Mouse (Mus musculus): ENCODE data around the gene Plekha6.

Gene Plekha6

DNA sequence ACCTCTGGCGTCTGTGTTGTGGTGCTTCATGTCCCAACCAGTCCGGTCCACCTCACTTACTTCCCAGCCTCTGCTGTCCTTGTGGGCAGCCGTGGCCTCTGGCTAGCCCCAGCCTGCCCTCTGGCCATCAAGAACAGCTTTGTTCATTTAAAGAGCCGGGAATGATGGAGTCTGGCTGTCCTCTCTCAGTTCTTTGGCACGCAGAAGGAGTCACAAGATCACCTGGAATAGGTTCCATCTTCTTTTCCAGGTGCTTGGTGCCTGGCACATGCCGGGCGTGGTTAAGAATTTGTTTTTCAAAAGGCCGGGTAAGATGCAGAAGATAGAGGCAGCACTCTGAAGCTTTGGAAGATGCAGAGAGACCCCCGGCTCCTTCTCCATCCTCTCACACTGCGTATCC lies 51.7 kb downstream of the Plekha6 start:
- DNase-seq, result no peak

GRCm38 (mm10) chr1:133217031-133217430 lies 53.0 kb downstream of the Plekha6 start:
- no peak for DNase-seq

DNA sequence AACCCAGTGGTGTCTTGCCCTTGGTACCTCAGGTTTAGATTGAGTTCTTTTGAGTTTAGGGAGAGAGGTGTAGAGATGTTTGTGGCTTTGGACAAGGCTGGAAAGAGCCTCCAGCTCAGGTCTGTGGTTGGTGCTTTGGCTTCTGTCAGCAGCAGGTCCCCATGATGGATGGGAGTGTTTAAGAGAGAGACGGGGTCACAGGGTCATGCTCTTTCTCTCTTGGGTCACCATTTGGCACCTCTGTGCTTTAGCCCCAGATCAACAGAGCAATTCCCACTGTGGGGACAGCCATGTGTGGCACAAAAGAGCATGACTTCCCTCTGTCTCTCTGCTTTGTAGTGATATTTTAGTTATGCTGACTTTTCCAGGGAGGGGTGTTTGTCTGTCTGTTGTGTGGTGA lies 55.1 kb downstream of the Plekha6 start:
- DNase-seq, result no peak

- DNase-seq, result no peak
These were observed 57.4 kb downstream of the Plekha6 start for GRCm38 (mm10) chr1:133221459-133221858.

- peak; percentile 43 to 61 for DNase-seq
These were observed 58.5 kb downstream of the Plekha6 start for GRCm38 (mm10) chr1:133222445-133222995.

- no peak for DNase-seq
These were observed 60.7 kb downstream of the Plekha6 start for GRCm38 (mm10) chr1:133224674-133225073.

- no peak for DNase-seq
These were observed 61.1 kb downstream of the Plekha6 start for GRCm38 (mm10) chr1:133225137-133225536.

GRCm38 (mm10) chr1:133225561-133225960 lies 61.6 kb downstream of the Plekha6 start:
- no peak for DNase-seq

- DNase-seq, result peak; percentile 69 to 82
These were observed 62.1 kb downstream of the Plekha6 start for GRCm38 (mm10) chr1:133225963-133226660.

DNA sequence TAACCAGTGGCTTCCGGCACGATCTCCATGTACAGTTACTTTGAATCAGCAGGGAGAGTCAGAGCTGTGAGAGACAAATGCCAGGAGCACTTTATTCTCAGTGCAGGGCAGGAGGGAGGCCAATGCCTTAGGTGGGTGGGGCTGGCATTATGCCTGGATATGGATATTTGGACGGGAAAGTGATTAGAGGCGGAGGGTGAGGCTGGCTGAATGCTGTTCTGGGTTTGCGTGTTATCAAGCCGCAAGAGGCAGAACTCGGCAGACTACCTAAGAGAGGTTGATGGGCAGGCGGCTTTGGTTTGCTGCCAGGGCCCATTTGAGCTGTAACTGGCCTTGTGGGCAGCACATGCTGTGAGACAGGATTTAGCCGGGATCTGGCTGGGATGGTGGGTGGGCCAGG lies 62.9 kb downstream of the Plekha6 start:
- peak in 1 of 2 experiments; percentile 54 for DNase-seq

GRCm38 (mm10) chr1:133227378-133227777 lies 63.4 kb downstream of the Plekha6 start:
- no peak for DNase-seq

DNA sequence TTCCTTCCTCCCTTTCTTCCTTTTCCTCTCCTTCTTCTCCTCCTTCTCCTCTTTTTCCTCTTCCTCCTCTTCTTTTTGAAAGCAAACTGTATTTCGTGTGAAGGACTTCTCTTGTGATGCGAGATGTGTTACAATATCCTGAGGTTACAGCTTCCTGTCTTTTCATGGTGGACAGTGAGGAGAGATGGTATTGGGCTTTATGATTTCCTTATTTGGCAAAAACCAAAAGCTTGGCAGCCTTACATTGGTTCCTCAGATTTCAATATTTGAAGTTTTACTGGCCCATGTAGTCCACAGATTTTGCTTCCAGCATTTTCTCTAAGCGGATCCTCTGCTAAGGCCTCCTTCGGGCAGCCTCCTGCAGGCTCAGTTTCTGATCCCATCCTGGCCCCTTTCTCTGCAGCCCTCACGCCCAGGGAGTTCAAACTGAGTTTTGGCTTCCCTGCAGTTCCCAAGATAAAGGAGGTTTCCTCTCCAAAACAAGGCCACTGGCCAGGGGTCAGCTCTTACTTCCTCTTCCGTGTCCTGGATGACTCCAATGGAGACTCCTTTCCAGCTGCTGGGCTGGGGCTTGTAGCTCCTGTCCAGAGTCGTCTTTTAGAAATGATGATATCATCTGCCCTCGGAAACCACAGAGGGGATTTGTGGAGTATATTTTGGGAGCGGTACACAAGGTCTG lies 64.9 kb downstream of the Plekha6 start:
- peak; percentile 54 to 68 for DNase-seq

DNA sequence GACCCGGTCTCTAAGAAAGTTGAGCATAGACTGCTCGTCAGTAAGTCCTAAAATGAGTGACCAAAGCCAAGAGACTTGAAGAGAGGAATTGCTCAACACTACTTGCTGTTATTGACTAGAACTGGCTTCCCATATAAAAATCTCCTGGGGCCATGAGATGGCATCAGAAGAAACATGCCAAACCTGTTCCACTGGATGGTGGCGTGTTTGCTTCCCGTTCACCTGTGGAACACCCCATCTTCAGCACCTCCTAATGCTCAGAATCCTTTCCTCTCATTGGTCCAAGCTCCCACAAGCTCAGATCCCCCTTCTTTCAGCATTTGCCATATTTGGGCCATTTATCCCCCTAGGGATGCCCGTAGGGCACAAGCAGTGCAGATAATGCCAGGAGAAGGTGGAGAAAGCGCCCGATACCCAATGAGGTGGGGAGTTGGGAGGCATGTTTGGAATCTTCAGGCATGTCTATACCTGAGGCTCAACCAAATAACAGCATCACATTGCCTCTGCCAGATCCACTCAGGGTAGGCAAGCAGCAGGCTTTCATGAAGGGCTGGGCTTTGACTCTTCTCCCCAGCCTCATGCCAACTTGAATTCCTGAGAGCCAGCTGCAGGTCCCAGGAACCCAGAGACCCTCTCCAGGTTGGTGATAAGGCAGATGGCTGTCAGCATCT lies 67.6 kb downstream of the Plekha6 start:
- no peak for DNase-seq

DNA sequence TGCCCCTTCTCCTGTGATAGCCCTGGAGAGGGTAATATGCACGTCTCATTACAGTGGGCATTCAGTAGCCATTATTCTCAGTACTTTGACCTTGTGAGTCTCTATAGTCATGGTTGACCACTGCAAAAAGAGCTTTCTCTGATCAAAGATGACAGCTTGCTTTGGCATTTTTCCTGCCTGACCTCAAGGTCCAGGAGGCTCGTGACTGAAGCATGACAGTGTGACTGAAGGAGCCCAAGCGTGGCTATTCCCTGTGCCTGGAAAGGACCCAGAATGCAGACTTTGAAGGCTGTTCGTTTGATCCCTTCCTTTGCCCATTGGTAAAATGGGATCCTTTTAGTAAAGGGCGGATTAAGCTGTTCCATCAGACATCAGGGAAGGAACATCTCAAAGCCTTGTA lies 71.9 kb downstream of the Plekha6 start:
- peak in 1 of 2 experiments; percentile 56 for DNase-seq

- DNase-seq, result peak; percentile 61 to 77
These were observed 72.9 kb downstream of the Plekha6 start for GRCm38 (mm10) chr1:133236693-133237440.

- DNase-seq, result peak; percentile 69 to 81
These were observed 73.7 kb downstream of the Plekha6 start for GRCm38 (mm10) chr1:133237670-133238069.

- peak in 1 of 2 experiments; percentile 64 for DNase-seq
These were observed 75.3 kb downstream of the Plekha6 start for GRCm38 (mm10) chr1:133239121-133239812.

DNA sequence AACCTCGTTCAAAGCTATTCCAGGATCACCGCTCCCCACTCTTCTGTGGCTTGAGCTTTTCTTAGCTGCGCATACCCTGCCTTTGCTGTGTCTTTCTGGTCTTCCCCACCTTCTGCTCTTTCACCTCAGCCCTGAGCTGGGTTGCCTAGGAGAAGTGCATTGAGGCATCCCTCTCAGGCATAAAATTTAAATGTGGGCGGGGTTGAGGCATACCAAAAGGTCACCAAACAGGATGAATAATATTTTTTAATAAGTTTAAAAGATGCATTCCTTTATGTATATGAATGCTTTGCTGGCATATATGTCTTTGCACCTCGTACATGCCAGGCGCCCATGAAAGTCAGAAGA lies 75.8 kb downstream of the Plekha6 start:
- DNase-seq, result no peak

GRCm38 (mm10) chr1:133240881-133241280 lies 76.9 kb downstream of the Plekha6 start:
- peak; percentile 76 to 82 for DNase-seq

DNA sequence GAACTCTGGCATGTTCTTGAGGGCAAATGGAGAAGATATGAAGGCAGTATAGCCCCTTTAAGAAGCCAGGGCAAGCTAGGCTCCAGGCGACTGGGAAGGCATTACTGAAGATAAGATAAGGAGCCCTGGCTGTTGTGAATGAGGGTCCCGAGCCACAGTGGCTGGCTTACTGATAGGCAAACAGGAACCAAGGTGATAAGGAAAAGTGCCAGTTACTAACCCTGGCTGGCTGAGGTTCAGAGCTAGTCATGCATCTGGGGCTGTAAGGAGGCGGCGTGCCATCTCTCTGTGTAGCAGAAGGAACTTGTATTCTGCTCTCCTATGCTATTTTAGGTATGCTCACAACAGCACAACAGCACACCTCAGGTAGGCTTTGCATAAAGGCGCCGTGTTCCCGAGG lies 80.7 kb downstream of the Plekha6 start:
- DNase-seq, result no peak

- peak; percentile 77 to 84 for DNase-seq
These were observed 81.9 kb downstream of the Plekha6 start for GRCm38 (mm10) chr1:133245690-133246619.

All from kidney, postnatal 4 days (tissue).